Mouse (Mus musculus) bone marrow, adult 2 months (tissue): ENCODE results near the gene Grb2. TPM values are rescaled to one million over a fixed set of nuclear protein-coding genes. Genes with fewer than 3 reads are reported as not detected.

ENCODE experiments used
- H3K27ac ChIP-seq: fragments of 200-500 bp; 2 replicates; pipeline ENCODE4 v1.5.1; 2012; ENCODE audit warnings: low read depth, mild to moderate bottlenecking, control low read depth, inconsistent platforms, low read length; ENCODE audit not compliant: control insufficient read depth, poor library complexity, insufficient read depth
- H3K4me1 ChIP-seq: fragments of 200-500 bp; 2 replicates; pipeline ENCODE4 v1.6.1; 2011; ENCODE audit warnings: low read length; ENCODE audit not compliant: control insufficient read depth, insufficient read depth
- H3K4me3 ChIP-seq: fragments of 200-500 bp; replicated peaks from 2 replicates; pipeline ENCODE3; 2011; ENCODE audit warnings: mild to moderate bottlenecking, low read depth, low read length, control low read depth; ENCODE audit not compliant: control insufficient read depth
- CTCF ChIP-seq: fragments of 200-500 bp; IDR thresholded peaks from 2 replicates; pipeline ENCODE4 v1.5.1; 2011; ENCODE audit warnings: low read length, control low read depth; ENCODE audit not compliant: control insufficient read depth, insufficient read depth
- POLR2A ChIP-seq: fragments of 200-500 bp; IDR thresholded peaks from 2 replicates; pipeline ENCODE4 v1.6.1; 2011; ENCODE audit warnings: low read depth, mild to moderate bottlenecking, control low read depth, low read length, borderline replicate concordance; ENCODE audit not compliant: control insufficient read depth
- WGBS: fragments of 180-500 bp; shearing (Covaris S2); methylation state at CpG from one replicate; pipeline ENCODE4 v1.1.7; 2018; 5-methylcytosine and 5-hydroxymethylcytosine counted together
- polyA plus RNA-seq: library from polyadenylated mRNA; stranded (reverse); fragments of >200 nt; gene quantifications from 2 replicates; pipeline ENCODE4 v1.2.4, GENCODE M21; 2011; ENCODE audit warnings: low replicate concordance; ENCODE audit not compliant: missing spikeins, insufficient read depth, insufficient read length

Grb2 gene
- polyA plus RNA-seq, 1 experiment = 53.6 TPM

- no peak for TF ChIP-seq POLR2A
- TF ChIP-seq CTCF = peak; percentile 36; the same call in 1 of the 2 replicates
- WGBS = 12% methylated on average over 8 of the region's 8 CpGs
- H3K4me1 ChIP-seq = peaks cover 8% of the 10 kb centered on the region; the same call in 1 of the 2 replicates
- no peak overlapping the region for H3K4me3 ChIP-seq
- H3K27ac ChIP-seq = peak overlapping the region; percentile 61
These were observed 9.4 kb upstream of the Grb2 start for GRCm38 (mm10) chr11:115717660-115718390.

DNA sequence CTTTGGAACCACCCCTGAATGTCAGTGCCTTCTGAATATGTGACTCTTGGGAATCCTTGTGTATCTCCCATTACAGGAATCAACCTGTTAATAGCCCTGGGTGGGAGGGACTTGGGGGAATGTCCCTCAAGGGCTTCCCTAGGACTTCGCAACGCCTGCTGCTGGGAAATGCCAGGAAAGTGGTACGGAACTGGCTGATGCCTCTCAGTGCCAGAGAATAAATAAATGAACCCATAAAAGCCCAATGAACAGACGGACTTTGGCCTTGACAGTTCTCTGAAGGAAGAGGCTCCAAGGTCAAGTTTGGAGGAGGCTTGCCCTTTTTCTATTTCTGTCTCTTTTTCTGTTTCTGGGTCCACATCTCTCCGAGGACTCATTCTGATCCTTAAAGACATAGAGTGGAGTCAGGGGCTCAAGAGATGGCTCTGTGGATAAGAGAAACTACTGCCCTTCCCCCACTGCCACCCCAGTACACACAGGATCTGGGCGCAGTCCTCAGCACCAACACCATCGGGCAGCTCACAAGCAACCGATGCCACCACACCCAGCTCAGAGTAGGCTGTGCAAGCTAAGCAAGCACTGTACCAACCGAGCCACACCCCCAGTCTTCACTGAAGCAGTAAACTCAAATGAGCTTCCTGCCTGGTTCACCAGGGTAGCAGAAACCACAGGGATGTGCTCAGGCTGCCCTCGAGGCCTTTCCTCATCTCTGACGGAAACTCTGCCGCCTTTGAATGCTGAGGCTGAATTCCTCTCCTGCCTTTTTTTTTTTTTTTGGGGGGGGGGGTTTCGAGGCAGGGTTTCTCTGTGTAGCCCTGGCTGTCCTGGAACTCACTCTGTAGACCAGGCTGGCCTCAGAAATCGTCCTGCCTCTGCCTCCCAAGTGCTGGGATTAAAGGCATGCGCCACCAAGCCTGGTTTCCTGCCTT lies 8.3 kb upstream of the Grb2 start:
- Histone ChIP-seq H3K4me1 (peaks cover 6% of the 10 kb centered on the region; the same call in 1 of the 2 replicates), H3K27ac (peak overlapping the region; percentile 38), H3K4me3 (no peak overlapping the region)
- WGBS = 34% methylated on average over 15 of the region's 15 CpGs
- TF ChIP-seq POLR2A (no peak), CTCF (no peak)

DNA sequence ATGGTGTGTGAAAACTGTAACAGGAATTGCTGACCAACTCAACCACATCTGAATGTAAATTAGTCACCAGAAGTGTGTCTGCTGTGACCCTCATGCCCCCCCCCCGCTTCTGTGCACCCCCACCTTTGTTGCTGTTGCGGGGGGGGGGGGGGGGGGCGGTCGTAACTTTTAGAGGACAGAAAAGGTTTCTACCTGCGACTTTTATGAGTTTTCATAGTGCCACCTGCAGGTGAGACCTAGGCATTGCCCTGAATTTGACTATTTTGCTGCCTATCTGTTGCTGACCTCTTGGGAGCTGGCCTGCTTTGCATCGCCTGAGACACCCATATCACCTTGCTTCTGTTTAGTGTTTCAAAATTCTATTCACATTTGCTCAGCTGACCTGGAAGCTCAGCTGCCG lies 6.1 kb upstream of the Grb2 start:
- Histone ChIP-seq H3K4me3 (no peak overlapping the region), H3K4me1 (peaks cover 6% of the 10 kb centered on the region; the same call in 1 of the 2 replicates), H3K27ac (no peak overlapping the region)
- TF ChIP-seq POLR2A (no peak), CTCF (peak; percentile 46)
- 8% methylated on average over 7 of the region's 7 CpGs for WGBS

DNA sequence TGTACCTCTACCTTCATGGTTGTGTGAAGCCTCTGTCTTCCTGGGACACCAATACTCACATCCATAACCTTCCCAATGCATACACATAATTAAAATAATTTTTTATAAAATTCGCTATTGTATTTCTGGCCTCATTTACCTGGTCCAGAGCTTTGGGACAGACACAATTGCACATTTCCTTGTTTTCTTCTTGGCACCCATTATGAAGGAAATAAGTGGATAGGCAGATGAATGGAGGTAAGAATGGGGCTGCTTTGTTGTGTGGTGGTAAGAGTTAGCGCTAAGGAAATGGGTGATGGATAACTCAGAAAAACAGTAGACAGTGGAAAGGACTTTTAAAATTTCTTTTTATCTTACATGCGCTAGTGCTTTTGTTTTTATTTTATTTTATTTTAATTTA lies 5.0 kb upstream of the Grb2 start:
- H3K4me3 ChIP-seq = no peak overlapping the region
- 77% methylated on average over 3 of the region's 3 CpGs for WGBS
- no peak for TF ChIP-seq CTCF
- no peak for TF ChIP-seq POLR2A
- H3K27ac ChIP-seq = peak overlapping the region; percentile 52; the same call in 1 of the 2 replicates
- H3K4me1 ChIP-seq = peaks cover 6% of the 10 kb centered on the region; the same call in 1 of the 2 replicates

- no peak for TF ChIP-seq CTCF
- no peak for TF ChIP-seq POLR2A
- 3% methylated on average over 12 of the region's 12 CpGs for WGBS
- peak overlapping the region; percentile 34 for H3K4me3 ChIP-seq
- H3K27ac ChIP-seq = peak overlapping the region; percentile 60
- H3K4me1 ChIP-seq = peaks cover 6% of the 10 kb centered on the region; the same call in 1 of the 2 replicates
These were observed 4.4 kb upstream of the Grb2 start for GRCm38 (mm10) chr11:115712674-115713298.

GRCm38 (mm10) chr11:115712268-115712667 lies 3.9 kb upstream of the Grb2 start:
- 3% methylated on average over 2 of the region's 2 CpGs for WGBS
- Histone ChIP-seq H3K4me3 (peak overlapping the region; percentile 34), H3K27ac (peak overlapping the region; percentile 60), H3K4me1 (peaks cover 6% of the 10 kb centered on the region; the same call in 1 of the 2 replicates)
- no peak for TF ChIP-seq POLR2A
- no peak for TF ChIP-seq CTCF

- TF ChIP-seq POLR2A (no peak), CTCF (no peak)
- Histone ChIP-seq H3K27ac (no peak overlapping the region), H3K4me3 (no peak overlapping the region), H3K4me1 (peaks cover 4% of the 10 kb centered on the region; the same call in 1 of the 2 replicates)
- WGBS = 85% methylated on average over 9 of the region's 9 CpGs
These were observed 2.7 kb upstream of the Grb2 start for GRCm38 (mm10) chr11:115711133-115711532.
